Mouse (Mus musculus): ENCODE measurements at regions not wholly inside any gene's neighbourhood (a gene's known extent, or its start where the extent isn't known, plus 50 kb on each side); places are given as distances from the start of the nearest gene placed in this dataset.

DNA sequence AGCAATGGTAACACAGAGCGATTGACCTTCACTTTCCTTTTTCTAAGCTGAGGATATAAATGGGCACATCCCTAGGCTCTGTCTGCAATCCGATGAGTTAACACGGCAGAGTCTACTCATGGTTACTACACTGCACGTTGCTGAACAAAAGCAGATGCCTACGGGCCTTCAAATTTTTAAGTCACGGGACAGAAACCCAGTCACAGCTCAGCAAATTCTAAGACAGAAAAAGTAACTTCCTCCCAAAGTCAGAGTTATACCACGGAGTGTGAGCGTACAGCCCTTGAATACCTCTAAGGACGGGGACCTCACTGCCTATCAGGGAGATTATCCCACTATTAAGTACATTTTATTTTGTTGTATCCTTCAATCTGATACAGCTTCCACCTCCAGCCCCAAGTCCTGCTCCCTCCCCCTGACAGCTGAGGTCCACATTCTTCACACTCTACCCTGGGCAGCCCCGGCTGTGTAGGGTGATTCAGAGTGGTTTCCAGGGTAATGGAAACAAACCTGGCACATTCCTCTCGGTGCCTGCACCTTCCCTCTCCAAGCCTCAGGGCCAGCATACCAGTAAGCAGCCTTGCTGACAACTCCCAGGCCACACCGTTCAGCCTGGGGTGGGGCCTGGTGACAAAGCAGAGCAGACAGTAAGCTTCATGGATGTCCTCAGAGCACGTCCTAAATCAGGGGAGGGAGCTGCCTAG is 90.2 kb upstream of the Zfp703 start:
- no peak for DNase-seq (ENCODE audit: low spot score)

DNA sequence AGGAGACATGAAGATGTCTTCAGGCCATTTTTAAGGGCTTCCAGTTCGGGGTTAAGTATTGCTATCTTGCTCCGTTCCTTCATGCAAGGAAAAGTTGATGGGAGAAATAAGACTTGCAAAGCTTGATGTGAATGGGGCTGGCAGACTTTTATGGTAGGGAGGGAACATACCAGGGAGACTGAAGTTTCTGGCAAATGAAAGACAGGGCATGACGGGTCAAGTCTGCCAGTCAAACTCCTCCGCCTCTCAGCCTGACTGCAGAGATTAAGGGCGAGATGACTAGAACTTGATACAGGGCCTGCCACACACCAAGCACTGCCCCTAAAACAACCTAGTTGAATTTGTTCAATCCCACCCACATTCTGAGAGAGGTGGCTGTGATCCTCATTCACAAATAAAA is 89.6 kb upstream of the Zfp703 start:
- DNase-seq (ENCODE audit: low spot score) = no peak

- no peak for DNase-seq (ENCODE audit: low spot score)
Observed at GRCm38 (mm10) chr8:26888050-26888449, 89.1 kb upstream of the Zfp703 start.

DNA sequence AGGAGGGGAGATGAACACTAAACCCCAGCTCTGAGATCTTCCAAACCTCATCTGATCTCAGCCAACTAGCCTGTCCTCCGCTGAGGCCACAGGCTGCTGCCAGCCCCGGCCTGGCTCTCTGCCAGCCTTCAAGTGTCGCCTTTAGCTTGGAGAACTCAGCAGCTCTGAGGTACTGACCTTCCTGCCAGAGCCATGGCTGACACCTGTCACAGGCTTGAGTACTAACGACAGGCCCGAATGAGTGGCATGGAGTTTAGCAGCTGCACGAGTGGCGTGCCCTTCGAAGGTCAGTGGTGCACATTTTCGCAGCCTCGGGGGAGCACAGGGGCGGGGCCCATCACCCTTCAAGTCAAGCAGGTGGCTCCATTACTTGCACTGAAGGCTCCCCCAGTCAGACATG is 85.2 kb upstream of the Zfp703 start:
- no peak for DNase-seq (ENCODE audit: low spot score)

- DNase-seq (ENCODE audit: low spot score) = no peak
Observed at GRCm38 (mm10) chr8:26892380-26892779, 84.7 kb upstream of the Zfp703 start.

DNA sequence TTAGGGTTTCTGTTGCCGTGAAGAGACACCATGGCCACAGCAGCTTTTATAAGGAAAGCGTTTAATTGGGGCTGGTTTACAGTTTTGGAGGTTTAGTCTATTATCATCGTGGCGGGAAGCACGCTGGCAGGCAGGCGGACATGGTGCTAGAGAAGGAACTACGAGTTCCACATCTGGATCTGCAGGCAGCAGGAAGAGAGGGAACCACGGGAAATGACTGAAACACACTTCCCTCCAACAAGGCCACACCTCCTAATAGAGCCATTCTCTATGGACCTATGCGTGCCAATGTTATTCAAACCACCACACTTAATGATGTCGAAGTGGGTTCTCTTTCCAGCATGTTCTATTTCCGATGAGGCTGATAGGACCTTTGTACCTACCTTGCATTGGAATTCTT is 81.3 kb upstream of the Zfp703 start:
- no peak for DNase-seq (ENCODE audit: low spot score)

DNA sequence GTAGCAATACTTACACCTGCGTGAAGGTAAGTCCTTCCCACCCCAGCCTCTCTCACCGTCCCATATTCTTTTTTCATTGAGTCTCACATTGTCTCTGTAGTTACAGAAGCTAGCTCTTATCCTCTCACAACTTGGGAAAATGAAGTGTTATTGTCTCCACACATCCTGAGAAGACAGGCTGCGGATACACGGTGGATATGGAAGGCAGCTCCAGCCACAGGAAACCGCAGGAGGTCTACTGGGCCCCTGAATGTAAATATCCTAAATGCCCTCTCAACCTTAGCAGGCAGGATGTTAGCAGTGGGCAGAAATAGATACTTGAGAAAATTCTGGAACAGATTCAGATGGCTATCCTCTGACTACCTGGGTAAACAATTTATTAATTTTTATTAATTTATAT is 73.8 kb upstream of the Zfp703 start:
- DNase-seq (ENCODE audit: low spot score) = no peak

- no peak for DNase-seq (ENCODE audit: low spot score)
Observed at GRCm38 (mm10) chr8:26906257-26906656, 70.9 kb upstream of the Zfp703 start.

GRCm38 (mm10) chr8:26907347-26908170 is 69.6 kb upstream of the Zfp703 start:
- no peak for DNase-seq (ENCODE audit: low spot score)

DNA sequence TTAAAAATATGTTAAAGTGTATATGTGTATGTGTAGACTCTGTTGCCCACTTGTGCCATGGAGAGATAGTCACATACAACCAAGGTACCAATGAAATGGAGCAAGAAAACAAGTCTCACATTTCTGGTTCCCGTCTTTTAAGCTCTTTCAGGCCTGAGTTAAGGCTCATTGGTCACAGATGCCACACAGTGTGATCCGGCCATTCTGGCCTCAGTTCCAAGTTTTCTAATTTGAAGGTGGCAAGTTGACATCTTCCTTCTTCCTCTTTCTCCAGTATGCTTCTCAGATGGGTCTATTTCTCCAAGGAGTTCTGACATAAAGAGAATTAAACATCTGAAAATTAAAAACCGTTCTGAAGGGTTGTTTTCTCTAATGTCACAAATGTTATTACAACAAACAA is 66.9 kb upstream of the Zfp703 start:
- DNase-seq (ENCODE audit: low spot score) = no peak

DNA sequence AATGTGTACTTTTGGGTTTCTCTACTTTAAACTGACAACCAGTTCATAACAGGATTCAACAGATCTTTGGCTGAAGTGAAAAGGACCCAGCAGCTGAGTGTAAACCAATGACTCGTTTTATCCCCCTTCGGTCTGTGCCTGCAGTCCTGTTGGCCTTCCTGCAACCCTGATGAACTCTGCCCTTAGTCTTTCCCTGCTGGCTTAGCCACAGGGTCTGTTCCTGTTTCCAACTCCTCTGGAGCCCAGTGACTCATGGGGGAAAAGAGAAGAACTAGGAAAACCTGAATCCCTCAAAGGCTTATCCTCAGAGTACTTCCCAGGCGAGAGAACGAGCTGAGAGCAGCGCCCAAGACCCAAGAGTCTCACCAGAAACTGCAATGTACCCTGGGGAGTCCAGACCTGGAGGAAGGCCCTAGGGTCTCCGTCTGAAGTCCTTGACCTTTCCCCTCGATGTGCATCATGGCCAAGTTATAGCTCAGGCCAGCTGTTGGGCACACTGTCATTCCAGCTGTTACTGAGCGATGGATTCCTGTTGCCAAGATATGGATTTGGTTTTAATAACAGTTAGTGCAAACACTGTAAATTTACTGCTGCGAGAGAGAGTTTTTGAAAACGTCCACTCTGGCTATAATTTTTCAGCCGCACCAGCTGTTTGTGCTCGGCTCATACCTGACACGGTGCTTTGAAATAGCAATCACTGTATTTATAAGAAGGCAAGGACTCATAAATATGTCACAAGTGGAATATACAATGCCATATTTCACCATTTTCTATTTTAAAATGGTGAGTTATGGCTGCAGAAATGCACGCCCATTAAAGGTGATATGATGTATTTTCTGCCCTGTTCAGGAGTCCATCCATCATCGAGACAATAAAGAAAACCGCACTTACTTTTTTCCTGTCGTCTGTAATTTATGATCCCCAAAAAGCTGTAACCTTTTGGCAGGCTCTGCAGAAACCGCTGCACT is 63.3 kb upstream of the Zfp703 start:
- no peak for DNase-seq (ENCODE audit: low spot score)

DNA sequence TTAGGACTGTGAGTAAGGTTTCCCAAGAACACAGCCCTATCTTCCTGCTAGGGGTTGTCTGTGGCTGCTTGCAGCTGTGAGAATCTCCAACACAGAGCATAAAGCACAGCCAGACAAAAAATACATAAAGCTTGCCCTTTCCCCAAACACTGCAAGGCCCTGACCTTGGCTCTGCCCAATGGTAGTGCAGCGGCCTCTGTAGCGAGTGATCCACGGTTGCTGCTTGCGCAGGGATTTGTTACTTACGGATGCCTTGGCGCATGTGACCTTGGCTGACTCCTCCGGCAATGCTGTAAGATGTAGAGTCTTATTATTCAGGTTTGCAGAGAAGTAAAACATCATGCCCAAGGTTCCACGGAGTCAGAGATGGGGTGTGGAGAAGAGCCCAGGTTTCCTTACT is 61.4 kb upstream of the Zfp703 start:
- DNase-seq (ENCODE audit: low spot score) = no peak

DNA sequence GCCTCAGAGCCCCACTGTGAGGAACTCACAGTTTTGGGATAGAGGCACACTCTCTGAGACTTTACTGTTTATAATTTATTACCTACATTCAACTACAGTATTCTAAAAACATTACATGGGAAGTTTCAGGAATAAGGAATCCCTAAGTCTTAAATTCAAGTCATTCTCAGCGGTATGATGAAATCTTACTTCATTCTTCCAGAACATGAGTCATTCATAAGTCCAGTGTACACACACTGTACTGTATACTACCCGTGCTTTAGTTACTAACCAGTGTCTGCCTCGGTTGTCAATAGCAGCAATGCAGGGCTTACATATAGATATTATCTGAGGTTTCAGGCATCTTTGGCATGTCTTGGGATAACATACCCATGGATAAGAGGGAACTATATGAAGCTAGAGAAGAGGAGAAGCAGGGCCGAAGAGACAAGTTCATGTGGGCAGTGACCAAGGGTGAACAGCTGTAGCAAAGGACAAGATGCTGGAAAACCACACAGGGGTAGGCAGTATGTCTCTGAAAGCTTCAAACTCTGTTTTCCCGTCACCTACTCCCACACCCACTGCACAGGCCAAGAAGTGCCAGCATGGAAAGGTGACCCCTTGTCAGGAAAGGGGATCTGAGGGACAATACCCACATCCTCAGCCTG is 55.5 kb upstream of the Zfp703 start:
- DNase-seq (ENCODE audit: low spot score) = no peak

DNA sequence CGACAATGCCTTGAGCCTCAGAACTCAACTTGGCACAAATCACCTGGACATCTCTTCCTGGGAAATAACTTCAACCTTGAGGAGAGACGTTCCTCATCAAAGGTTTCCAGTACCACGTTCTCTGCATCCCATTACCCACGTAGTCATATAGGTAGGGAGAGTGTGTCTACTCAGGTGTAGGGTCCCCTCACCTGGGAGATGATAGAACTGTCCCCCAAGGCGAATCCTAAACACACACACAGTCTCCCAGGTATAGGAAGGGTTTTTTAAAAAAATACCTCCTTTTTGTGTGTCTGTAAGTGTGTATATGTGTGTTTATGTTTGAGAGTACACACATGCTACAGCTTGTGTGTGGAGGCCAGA is 55.0 kb upstream of the Zfp703 start:
- no peak for DNase-seq (ENCODE audit: low spot score)

GRCm38 (mm10) chr8:26923166-26923565 is 54.0 kb upstream of the Zfp703 start:
- DNase-seq (ENCODE audit: low spot score) = no peak

All from left cerebral cortex, adult 11 months (tissue).